In the genomic region with DNA sequence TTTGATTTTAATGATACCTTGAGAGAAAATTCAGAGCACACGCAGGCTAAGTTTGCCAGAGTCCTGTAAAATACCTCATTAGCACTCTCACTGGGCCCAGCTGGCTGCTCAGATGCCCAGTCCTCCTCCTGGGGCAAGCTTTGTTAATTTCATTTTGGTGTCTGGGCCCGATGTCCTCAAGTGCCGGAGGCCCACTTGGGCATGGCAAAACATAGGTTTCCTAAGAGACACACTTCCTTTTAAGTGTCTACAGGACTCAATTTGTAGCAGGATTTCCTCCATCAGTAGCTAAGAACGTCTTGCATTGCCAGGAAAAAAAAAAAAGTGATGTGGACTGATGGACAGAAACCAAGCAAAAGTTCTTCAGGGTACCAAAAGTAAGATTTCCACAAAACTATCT, we compare ENCODE assay signal across 20 mouse cellular contexts.
DNase-seq lines count a peak whose midpoint lies in the region; ATAC-seq and TF ChIP-seq lines count a peak whose summit lies in the region.
"Had no signal": no experiment of that assay in that cellular context is flagged by ENCODE, and none has a peak within 500 bp of the region (broad histone marks: within the 10 kb centered on the region; RNA-seq: fewer than 3 reads in every experiment).

No protein-coding gene starts in this region.

- H3K9me3 ChIP-seq in hindbrain, embryonic 12.5 days (replicated peaks): peaks cover 5% of the 10 kb centered on the region; the same call in 1 of the 2 replicates
- peaks cover 6% of the 10 kb centered on the region; the same call in 1 of the 2 replicates for H3K9me3 ChIP-seq in hindbrain, embryonic 10.5 days
- no peaks in the 10 kb centered on the region for H3K9me3 ChIP-seq in midbrain, postnatal 0 days (ENCODE audit: low read length)
- no peaks in the 10 kb centered on the region for H3K9me3 ChIP-seq in midbrain, embryonic 11.5 days (ENCODE audit: control insufficient read depth, low read length)
- no peaks in the 10 kb centered on the region; the same call in 1 of the 2 replicates for H3K9me3 ChIP-seq in liver, embryonic 12.5 days (replicated peaks)
- H3K9me3 ChIP-seq: hindbrain, embryonic 15.5 days had no signal

- no peaks in the 10 kb centered on the region for H3K36me3 ChIP-seq in hindbrain, embryonic 12.5 days
- no peaks in the 10 kb centered on the region for H3K36me3 ChIP-seq in hindbrain, embryonic 10.5 days
- no peaks in the 10 kb centered on the region for H3K36me3 ChIP-seq in midbrain, postnatal 0 days (ENCODE audit: insufficient read depth, low read length)
- H3K36me3 ChIP-seq in midbrain, embryonic 11.5 days (ENCODE audit: control insufficient read depth, insufficient read depth, low read length): no peaks in the 10 kb centered on the region
- no peaks in the 10 kb centered on the region for H3K36me3 ChIP-seq in liver, embryonic 12.5 days
- H3K36me3 ChIP-seq: embryonic facial prominence, embryonic 10.5 days; heart, embryonic 13.5 days; hindbrain, embryonic 15.5 days had no signal

- DNase-seq in hindbrain, embryonic 10.5 days (ENCODE audit: low spot score): no peak
- DNase-seq in midbrain, postnatal 0 days (ENCODE audit: low spot score): peak; percentile 24
- no peak for DNase-seq in midbrain, embryonic 11.5 days (ENCODE audit: low spot score, missing footprints)
- no peak for DNase-seq in natural killer cell, adult 2 months (ENCODE audit: low spot score in 2 of 2)
- DNase-seq: adrenal gland, postnatal 14 days; cerebellum, adult 18-20 months; cerebellum, adult 9-11 months; cerebellum, postnatal 36 days; gastrocnemius, postnatal 10 days; heart, postnatal 36 days had no signal

- 54% methylated on average over 4 of the region's 4 CpGs for WGBS in hindbrain, embryonic 12.5 days
- WGBS in hindbrain, embryonic 10.5 days: 77% methylated on average over 4 of the region's 4 CpGs
- WGBS in midbrain, postnatal 0 days: 49% methylated on average over 4 of the region's 4 CpGs
- 67% methylated on average over 4 of the region's 4 CpGs for WGBS in midbrain, embryonic 11.5 days
- WGBS in liver, embryonic 12.5 days (ENCODE audit: insufficient replicate concordance): 59% methylated on average over 4 of the region's 4 CpGs

- no peak overlapping the region for H3K4me2 ChIP-seq in hindbrain, embryonic 12.5 days (replicated peaks)
- H3K4me2 ChIP-seq in midbrain, postnatal 0 days (ENCODE audit: low read depth, low read length, poor library complexity, severe bottlenecking): no peak overlapping the region
- no peak overlapping the region for H3K4me2 ChIP-seq in midbrain, embryonic 11.5 days
- no peak overlapping the region for H3K4me2 ChIP-seq in liver, embryonic 12.5 days
- H3K4me2 ChIP-seq: forebrain, embryonic 13.5 days; heart, embryonic 13.5 days; hindbrain, embryonic 15.5 days had no signal

- H3K27me3 ChIP-seq in hindbrain, embryonic 12.5 days: no peaks in the 10 kb centered on the region
- no peaks in the 10 kb centered on the region for H3K27me3 ChIP-seq in hindbrain, embryonic 10.5 days (ENCODE audit: insufficient read depth, poor library complexity, severe bottlenecking)
- H3K27me3 ChIP-seq in midbrain, postnatal 0 days (ENCODE audit: insufficient read depth, low read length): no peaks in the 10 kb centered on the region
- H3K27me3 ChIP-seq in midbrain, embryonic 11.5 days (ENCODE audit: control insufficient read depth, insufficient read depth, low read length): no peaks in the 10 kb centered on the region
- no peaks in the 10 kb centered on the region for H3K27me3 ChIP-seq in liver, embryonic 12.5 days (replicated peaks)
- H3K27me3 ChIP-seq: CH12.LX; heart, embryonic 13.5 days; hindbrain, embryonic 15.5 days had no signal

- H3K9ac ChIP-seq in hindbrain, embryonic 12.5 days: no peak overlapping the region
- H3K9ac ChIP-seq in midbrain, postnatal 0 days (replicated peaks; ENCODE audit: low read length, poor library complexity, severe bottlenecking): no peak overlapping the region
- H3K9ac ChIP-seq in midbrain, embryonic 11.5 days (ENCODE audit: low read length): no peak overlapping the region
- no peak overlapping the region for H3K9ac ChIP-seq in liver, embryonic 12.5 days
- H3K9ac ChIP-seq: forebrain, embryonic 13.5 days; heart, embryonic 13.5 days; hindbrain, embryonic 15.5 days had no signal

- no peak overlapping the region for H3K27ac ChIP-seq in hindbrain, embryonic 12.5 days
- H3K27ac ChIP-seq in hindbrain, embryonic 10.5 days: no peak overlapping the region
- H3K27ac ChIP-seq in midbrain, postnatal 0 days (ENCODE audit: low read depth, low read length): no peak overlapping the region
- H3K27ac ChIP-seq in midbrain, embryonic 11.5 days (ENCODE audit: low read depth, low read length): no peak overlapping the region
- no peak overlapping the region for H3K27ac ChIP-seq in liver, embryonic 12.5 days
- H3K27ac ChIP-seq: embryonic facial prominence, embryonic 10.5 days; forebrain, embryonic 13.5 days; heart, embryonic 13.5 days; hindbrain, embryonic 15.5 days had no signal

- no peaks in the 10 kb centered on the region for H3K4me1 ChIP-seq in hindbrain, embryonic 12.5 days
- H3K4me1 ChIP-seq in hindbrain, embryonic 10.5 days (replicated peaks): no peaks in the 10 kb centered on the region
- no peaks in the 10 kb centered on the region for H3K4me1 ChIP-seq in midbrain, postnatal 0 days (ENCODE audit: insufficient read depth, low read length)
- H3K4me1 ChIP-seq in midbrain, embryonic 11.5 days (ENCODE audit: control insufficient read depth, insufficient read depth, low read length): no peaks in the 10 kb centered on the region
- no peaks in the 10 kb centered on the region for H3K4me1 ChIP-seq in liver, embryonic 12.5 days
- H3K4me1 ChIP-seq: heart, embryonic 13.5 days had no signal

- H3K4me3 ChIP-seq in hindbrain, embryonic 12.5 days: no peak overlapping the region
- H3K4me3 ChIP-seq in hindbrain, embryonic 10.5 days: no peak overlapping the region
- no peak overlapping the region for H3K4me3 ChIP-seq in midbrain, postnatal 0 days (ENCODE audit: low read depth, low read length)
- no peak overlapping the region for H3K4me3 ChIP-seq in midbrain, embryonic 11.5 days (ENCODE audit: low read depth, low read length)
- H3K4me3 ChIP-seq in liver, embryonic 12.5 days: no peak overlapping the region
- H3K4me3 ChIP-seq: embryonic facial prominence, embryonic 10.5 days; forebrain, embryonic 13.5 days; heart, embryonic 13.5 days; hindbrain, embryonic 15.5 days had no signal

- TF ChIP-seq CTCF in midbrain, postnatal 0 days (IDR thresholded peaks at IDR 0.05): no peak

- 0 out of 2 replicates have a peak, but pooled peaks have one; percentile 26 for ATAC-seq in hindbrain, embryonic 12.5 days (ENCODE audit: low FRiP score)
- no peak for ATAC-seq in midbrain, postnatal 0 days (ENCODE audit: low FRiP score)
- ATAC-seq in midbrain, embryonic 11.5 days (ENCODE audit: low FRiP score): no peak
- peak; percentile 44; the same call in 1 of the 2 replicates for ATAC-seq in granulocyte monocyte progenitor cell, adult 5-6 weeks (replicated peaks; ENCODE audit: poor library complexity, severe bottlenecking)
- ATAC-seq in liver, embryonic 12.5 days: no peak
- ATAC-seq: activated CD4-positive, CD25-positive, alpha-beta regulatory T cell, adult 4 months; forebrain, embryonic 13.5 days; Patski had no signal

Comparison
In these comparisons a context has a peak if more than half of its experiments do, and no peak if none do; other contexts are left out.
1. ATAC-seq: peak in hindbrain, embryonic 12.5 days (single experiment) and granulocyte monocyte progenitor cell, adult 5-6 weeks (single experiment); none in midbrain, postnatal 0 days (single experiment), midbrain, embryonic 11.5 days (single experiment) and liver, embryonic 12.5 days (single experiment).